Mouse (Mus musculus) embryo, embryonic 11.5 days (tissue): ENCODE measurements at regions not wholly inside any gene's neighbourhood (a gene's known extent, or its start where the extent isn't known, plus 50 kb on each side); places are given as distances from the start of the nearest gene placed in this dataset.
"Not testable (repeated sequence)": the region's sequence is repeated elsewhere in the genome, so short reads cannot be mapped to it uniquely, and the experiment has no call there.

Source experiments
- DNase-seq: peaks from one replicate; pipeline ENCODE4 v3.0.0-alpha.2; 2012; ENCODE audit warnings: low read depth, low spot score

DNA sequence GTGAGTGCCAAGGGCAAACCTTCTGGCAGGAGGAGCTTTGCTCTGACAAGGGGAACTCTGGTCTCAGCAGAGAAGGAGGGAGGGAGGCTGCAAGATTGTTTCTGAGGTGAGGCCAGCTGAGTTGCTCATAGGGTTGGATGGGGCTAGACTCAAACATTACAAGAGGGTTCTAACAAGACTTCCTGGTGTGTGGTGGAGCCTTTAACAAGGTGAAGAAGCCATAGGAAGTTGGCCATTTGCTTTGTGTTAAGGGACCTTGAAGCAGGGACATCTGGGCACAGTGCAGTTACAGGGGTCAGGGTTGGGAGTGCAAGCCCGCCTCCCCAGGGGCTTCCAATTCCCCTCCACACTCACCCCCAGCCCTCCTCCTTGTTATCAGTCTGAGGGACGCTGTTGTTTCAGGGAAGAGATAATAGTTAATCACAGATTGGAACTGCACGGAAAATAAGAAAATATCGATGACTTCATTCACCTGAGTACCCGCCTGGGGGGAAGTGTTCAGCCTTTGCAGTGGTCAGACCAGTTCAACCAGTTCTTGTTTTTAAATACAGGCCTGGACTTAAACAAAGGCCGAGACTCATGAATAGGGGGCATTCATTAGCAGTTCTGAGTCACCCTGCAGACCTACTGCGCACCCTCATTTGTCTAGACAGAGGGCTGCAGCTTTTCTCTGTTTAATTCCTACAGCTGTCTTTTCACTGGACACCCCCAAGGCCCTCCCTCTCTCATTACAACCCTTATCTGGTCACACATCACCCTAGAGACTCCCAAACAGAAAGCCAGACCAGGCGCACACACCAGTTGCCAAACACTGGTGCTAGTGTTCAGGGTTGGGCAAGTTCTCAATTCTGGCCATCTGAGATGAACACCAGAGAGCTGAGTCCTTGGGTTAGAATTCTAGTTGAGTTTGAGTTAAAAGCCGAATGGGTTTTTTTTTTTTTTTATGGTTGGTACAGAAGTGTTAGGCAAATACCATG, 139.5 kb downstream of the Bcl2l11 start:
- no peak for DNase-seq

DNA sequence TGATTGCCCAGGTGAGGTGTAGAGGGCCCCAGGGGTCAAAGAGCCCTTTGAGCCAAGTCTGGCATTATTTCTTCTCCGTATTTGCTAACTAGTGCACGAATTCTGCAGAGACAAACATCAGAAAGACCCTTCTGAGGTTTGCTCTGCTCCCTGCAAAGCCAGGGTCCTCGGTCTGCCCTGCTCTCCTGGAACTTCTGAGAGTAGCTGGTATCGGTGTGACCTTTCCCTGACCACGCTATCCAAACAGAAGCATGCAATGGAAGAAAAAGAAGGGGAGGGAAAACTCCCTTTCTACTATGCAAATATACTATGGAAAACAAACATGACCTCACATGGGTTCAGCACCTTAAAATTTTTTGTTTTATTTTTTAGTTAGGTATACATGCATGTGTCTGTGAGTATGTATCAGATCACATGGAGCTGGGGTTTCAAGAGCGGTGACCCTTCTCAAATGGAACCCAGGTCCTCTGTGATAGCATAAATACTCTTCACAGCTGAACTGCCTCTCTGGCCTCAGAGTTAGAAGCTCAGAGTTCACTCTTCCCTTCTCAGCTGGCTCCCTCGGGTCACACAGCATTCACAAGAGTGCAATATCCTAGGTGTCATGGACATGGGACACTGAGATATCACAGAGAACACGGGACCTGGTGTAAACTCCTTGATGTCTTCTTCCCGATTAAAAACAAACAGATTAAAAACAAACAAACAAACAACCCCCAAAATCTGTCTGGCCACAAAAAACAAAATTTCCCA, 144.7 kb downstream of the Bcl2l11 start:
- DNase-seq = no peak

DNA sequence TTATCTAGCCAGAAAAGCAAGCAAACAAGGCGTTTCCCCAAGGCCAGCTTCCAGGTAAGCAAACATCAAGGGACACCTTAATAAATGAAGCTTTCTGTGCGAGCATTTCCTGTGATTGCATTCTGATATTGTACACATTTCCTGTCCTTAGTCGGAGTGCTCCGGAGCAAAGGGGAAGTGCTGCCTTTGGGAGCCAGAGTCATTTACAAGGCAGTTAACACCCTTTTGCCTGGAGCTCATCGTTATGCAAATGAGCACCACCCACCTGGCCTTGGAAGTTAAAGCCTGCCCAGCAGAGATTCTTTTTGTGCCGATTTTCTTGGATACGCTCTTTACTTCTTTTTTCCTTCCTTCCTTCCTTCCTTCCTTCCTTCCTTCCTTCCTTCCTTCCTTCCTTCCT, 147.0 kb downstream of the Bcl2l11 start:
- no peak for DNase-seq

GRCm38 (mm10) chr2:128273292-128273691, 147.5 kb downstream of the Bcl2l11 start:
- no peak for DNase-seq

- no peak for DNase-seq
Measured at GRCm38 (mm10) chr2:128276337-128276736, 150.5 kb downstream of the Bcl2l11 start.

GRCm38 (mm10) chr2:128277387-128278123, 151.7 kb downstream of the Bcl2l11 start:
- no peak for DNase-seq

DNA sequence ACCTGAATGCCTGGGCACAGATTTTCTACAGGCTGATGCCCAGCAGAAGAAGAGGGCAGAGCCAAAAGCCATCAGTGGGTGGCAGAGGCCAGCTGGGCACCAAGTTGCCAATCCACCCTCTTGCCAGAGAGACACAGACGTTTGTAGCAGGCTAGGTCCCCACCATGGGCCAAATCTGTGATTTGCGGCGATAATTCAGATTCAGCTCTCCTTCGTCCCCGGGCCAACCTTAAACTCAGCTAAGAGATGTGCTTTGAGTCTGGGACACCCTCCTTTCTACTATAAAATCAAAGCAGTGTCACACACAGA, 152.2 kb downstream of the Bcl2l11 start:
- DNase-seq = no peak

DNA sequence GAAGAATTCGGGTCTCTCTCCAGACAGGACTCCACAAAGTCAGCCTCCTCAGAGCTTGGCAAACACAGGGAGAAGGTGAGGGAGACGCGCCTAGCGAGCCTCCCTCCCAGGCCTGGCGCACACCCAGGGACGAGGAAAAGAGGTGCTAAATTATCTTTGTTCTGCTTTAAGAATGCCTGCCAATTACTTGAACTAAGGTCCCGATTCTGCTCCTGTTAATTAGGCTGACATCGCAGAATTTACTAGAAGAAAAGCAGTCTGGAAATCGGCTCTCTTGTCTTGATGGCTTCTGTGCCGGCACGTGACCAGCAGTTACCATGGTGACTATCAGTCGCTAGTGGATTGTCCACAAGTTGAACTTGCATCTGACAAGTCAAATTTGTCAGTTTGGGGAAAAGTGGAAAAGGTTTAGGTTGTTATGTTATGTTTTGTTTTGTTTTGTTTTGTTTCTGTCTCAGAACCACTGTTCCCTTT, 152.8 kb downstream of the Bcl2l11 start:
- DNase-seq = no peak

DNA sequence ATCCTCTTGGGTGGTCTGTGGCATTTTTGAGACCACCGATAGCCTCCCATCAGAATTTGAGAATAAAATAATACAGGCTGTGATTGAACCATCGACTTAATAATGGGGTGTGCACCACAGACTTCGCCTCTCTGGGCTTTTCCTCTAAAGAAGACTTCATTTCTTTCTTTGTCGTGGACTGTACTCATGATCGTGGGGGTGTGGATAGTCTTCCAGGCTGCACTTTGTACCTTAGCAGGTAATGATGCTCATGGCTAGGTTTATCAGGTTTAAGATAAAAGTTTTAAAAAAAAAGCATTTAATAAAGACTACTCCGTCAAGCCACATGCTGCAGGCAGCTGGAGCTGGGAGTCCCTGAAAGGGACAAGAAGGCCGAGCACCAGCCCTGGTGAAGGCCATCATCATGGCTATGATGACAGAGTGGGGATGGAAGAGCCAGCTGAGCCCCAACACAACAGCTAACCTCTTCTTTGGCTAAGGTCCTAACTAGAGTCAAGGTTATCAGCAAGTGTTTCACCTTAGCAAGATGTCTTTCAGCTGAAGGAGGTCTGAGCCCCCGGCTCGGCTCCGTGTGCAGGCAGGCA, 153.4 kb downstream of the Bcl2l11 start:
- no peak for DNase-seq

DNA sequence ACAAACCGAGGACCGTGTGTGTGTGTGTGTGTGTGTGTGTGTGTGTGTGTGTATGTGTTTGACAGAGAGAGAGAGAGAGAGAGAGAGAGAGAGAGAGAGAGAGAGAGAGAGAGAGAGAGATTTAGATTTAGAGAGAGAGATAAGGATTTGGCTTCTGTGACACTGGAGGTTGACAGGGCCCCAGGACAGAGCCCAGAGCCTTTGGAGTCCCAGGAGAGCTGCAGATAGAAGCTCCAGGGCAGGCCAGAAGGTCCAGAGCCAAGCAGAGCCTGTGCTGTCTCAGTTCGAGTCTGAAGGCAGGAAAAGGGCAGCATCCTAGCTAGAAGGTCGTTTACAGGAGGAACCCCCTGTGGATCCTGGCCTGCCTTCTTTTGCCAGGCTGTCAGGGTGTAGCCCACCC, 156.8 kb downstream of the Bcl2l11 start:
- DNase-seq = no peak

DNA sequence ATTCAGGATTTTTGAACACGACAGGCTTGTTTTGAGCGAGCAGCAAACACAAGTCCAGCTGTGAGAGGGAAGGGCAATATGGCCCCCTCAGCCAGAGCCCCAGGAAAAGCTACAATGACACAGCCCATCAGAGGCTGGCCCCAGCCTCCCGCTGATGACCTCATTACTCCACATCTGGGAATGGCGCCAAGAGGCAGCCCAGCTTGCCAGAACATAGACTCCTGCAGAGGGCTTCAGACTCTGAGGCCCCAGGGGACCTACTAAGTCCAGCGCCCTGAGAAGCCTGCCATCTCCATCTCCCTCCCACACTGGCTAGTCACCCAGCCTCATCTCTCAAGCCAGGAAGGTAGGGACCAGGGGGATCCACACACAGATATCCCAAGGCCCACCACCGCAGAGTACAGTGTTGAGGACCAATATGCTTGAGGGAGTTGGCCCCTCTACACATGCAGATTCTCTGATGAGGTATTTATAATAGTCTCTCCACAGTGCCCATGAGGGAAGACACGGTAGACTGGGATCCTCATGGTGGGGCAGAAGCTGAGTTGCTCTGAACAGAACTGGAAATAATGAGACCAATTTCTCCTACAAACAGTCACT, 159.1 kb downstream of the Bcl2l11 start:
- DNase-seq = no peak

- DNase-seq = no peak
Measured at GRCm38 (mm10) chr2:128285457-128285856, 159.6 kb downstream of the Bcl2l11 start.

DNA sequence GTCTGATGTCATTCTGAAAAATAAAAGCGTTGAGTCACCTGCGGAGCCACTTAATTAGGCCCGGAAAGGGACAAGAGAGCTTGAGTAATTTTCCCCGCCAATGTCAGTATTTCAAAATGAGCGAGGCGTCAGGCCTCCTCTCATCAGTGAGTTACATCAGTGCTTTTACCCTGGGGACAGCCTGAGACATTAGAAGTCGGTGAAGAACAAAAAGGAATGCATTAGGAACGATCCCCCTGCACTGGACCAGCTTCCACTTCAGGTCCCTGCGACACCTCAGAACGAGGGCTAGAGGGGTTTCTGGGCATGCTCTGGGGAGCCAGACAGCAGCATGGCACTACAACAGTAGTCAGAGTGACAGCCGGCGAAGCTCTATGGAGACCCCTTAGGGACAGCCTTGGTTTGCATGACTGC, 162.3 kb downstream of the Bcl2l11 start:
- no peak for DNase-seq

GRCm38 (mm10) chr2:128290609-128291008, 164.8 kb downstream of the Bcl2l11 start:
- no peak for DNase-seq

- no peak for DNase-seq
Measured at GRCm38 (mm10) chr2:128294610-128295009, 168.8 kb downstream of the Bcl2l11 start.

GRCm38 (mm10) chr2:128295018-128295424, 169.2 kb downstream of the Bcl2l11 start:
- DNase-seq = no peak

DNA sequence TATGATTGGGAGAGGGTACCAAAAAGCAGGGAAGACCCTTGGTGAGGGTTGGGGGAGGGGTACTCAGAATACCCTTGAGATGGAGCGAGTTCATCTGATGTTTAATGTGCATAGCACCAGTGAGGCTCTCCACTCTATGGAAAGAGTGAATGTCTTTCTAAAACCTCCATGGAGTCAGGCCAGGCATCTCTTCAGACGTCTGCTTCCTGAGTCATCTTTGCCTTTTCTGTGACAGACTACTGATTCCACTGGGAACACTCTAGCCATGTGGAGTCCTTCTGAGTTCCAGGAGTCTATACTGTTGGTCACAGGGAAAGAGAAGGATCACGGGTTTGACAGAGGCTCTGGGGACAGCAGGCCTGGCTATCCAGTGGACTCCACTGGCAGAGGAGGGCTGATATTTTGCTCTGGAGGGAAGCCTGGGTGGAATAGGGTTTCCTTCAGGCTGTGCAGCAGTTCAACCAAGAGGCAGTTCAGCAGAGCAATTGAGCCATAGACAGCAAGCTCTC, 169.9 kb downstream of the Bcl2l11 start:
- no peak for DNase-seq

DNA sequence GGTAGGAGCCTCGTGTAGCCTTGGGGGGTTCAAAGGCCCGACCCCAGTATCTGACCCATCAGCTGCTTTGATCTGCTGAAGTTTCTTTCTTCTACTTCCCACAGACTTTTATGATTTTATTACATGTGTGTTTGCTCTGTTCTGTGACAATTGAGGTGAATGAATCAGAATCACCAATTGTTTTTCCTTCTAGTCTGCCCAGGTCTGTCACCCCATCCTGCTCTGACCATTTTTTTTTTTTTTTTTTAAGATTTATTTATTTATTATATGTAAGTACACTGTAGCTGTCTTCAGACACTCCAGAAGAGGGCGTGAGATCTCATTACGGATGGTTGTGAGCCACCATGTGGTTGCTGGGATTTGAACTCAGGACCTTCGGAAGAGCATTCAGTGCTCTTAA, 170.6 kb downstream of the Bcl2l11 start:
- DNase-seq = not testable (repeated sequence)

DNA sequence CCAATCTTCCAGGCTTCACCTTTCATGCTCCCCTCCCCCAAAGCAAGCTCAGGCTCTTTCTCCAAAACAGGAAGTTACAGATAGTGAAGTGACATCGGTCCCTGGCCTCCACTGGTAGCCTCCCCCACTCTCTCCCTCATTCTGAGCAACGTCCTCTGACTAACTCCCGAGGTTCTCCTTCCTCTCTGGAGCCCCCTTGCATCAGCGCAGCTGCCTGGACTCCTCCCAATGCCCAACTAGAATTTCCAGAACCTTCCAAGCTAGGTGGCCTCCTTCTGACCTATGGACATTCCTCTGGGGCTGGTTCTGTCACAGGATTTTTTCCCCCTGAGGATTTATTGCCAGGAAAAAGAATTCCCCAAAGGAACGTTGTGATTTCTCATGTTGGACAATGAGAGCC, 171.1 kb downstream of the Bcl2l11 start:
- no peak for DNase-seq

DNA sequence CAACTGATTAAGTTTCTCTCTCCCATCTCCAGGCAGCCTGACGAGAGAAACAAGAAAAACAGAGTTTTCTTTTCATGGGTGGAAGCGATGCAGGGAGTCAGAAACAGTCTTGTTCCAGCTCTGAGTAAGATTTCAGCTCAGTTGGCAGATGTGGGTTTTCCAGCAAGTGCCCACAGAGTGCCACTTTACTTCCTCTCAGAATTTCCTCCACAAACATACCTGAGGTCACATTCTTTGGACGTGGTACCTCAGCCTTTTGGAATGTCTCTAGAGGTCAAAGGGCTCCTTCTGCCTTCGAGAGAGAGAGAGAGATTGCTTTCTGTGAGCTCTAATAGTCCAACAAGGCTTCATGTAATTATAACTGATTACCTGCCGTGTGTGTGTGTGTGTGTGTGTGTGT, 172.0 kb downstream of the Bcl2l11 start:
- no peak for DNase-seq

DNA sequence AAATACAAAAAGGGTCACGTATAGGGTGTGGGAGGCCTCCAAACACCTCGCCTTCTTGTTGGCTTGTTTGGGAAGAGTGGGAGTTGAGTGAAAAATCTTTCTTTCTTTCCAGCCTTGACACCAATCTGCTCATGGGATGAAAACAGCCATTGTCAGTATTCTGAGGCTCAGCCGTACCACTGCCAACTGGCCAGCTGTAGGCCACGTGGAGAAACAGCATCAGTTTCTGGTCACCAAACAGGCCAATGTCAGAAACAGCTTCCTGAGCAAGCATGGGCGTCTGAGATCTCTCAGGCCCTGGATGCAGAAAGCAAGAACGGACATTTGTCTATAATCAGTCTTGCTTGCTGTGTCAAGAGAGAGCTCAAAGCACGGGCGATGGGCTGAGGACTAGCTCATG, 173.2 kb downstream of the Bcl2l11 start:
- no peak for DNase-seq
